Mouse (Mus musculus): ENCODE data around the gene Stx5a. TPM values are rescaled to one million over a fixed set of nuclear protein-coding genes. Genes with fewer than 3 reads are reported as not detected.

The Stx5a gene
- total RNA-seq (2014; fragmentation: Nextera tagmentation) (61.1 and 84.0 TPM in 2 replicates), total RNA-seq (2017) (62.8 and 73.2 TPM in 2 replicates), polyA plus RNA-seq (2012) (12.9 and 13.2 TPM in 2 replicates)

DNA sequence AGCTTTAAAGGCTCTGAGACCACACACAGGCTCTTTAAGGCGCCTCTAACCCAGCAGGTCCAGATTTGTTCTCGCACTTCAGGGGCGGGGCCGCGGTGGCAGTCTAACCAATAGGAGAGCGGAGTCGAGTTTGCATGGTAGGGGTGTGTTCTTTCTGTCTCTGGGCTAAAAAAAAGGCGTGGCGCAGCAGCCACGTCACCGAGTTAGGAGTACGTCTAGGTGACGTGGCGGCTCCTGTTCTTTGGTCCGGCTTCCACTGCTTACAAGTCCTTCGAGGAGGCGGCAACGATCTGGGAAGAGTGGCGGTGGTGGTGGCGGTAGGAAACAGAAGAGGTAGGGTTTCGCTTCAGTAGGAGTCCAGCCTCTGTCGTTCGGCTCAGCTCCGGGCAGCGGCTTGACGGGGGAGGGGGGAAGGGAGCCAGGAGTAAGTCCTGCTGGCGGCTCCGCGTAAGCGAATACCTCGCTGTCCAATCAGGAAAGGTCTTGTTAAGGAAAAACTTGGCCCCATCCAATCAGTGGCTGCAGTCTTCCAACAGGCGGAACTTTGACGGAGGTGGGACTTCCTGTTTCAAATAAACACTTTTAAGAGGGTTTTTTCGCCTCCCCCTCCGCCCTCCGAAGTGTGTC, at the start of gene Stx5a:
Stx5a (plus strand) TSS at position 171 of the 627 bp plus-strand sequence.
- Histone ChIP-seq H3K9me3 (replicated peaks) (no peaks in the 10 kb centered on the region), H3K4me1 (ENCODE audit: insufficient read depth, low read depth, low read length) (peaks cover 60% of the 10 kb centered on the region), H3K27me3 (ENCODE audit: insufficient read depth, low read length) (no peaks in the 10 kb centered on the region), H3K4me3 (ENCODE audit: low read depth, low read length) (peak within 1 kb of the TSS; percentile 75), H3K36me3 (replicated peaks) (peaks cover 84% of the 10 kb centered on the region)
- ATAC-seq (ENCODE audit: extremely low read depth, insufficient number of reproducible peaks, low FRiP score, poor library complexity, severe bottlenecking) (peak; percentile 95), DNase-seq (ENCODE audit: low spot score) (peak; percentile 84)
- no peak; the same call in 1 of the 2 replicates for TF ChIP-seq POLR2AphosphoS5 (IDR thresholded peaks at IDR 0.05; ENCODE audit: insufficient replicate concordance, low read depth, low read length)
- no peak for TF ChIP-seq CTCF (IDR thresholded peaks at IDR 0.05; ENCODE audit: low read depth, low read length)
- TF ChIP-seq GATA1 (IDR thresholded peaks at IDR 0.05; ENCODE audit: borderline replicate concordance, low read length): no peak
- TF ChIP-seq GATA2 (IDR thresholded peaks at IDR 0.05; ENCODE audit: borderline replicate concordance, low read depth, low read length): no peak
- no peak for TF ChIP-seq TAL1 (conservative IDR thresholded peaks at IDR 0.05; ENCODE audit: low read depth, low read length)

DNA sequence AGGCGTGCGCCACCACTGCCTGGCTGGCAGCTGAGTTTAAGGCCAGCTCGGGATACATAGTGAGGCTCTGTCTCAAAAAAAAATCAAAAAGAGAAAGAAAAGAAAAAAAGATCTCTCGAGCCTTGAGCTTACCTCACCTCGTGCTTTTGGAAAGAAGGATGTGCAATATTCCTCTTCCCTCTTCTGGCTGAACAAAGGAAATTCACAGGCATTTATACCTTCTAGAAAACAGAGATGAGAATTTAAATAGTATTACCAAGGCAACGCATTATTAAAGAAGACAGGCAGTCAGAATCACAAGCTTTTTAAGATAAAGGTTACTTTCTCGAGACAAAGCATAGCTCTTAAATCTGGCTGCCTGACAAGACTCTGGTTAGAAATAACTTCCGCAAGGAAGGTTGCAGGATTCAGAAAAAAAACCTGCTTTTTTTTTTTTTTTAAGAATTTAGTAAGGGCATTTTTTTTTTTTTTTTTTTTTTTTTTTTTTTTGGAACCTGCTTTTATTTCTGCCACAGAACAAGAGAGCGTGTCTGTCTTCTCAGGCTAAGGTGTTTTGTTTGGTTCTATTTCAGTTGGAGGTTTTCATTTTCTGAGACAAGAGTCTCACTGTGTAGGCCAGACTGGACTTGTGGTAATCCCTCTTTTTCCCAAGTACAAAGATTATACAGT, 49.2 kb upstream of the Stx5a start:
- Histone ChIP-seq H3K4me3 (ENCODE audit: low read depth, low read length) (no peak overlapping the region), H3K27me3 (ENCODE audit: insufficient read depth, low read length) (peaks cover 43% of the 10 kb centered on the region), H3K9me3 (replicated peaks) (no peaks in the 10 kb centered on the region), H3K4me1 (ENCODE audit: insufficient read depth, low read depth, low read length) (peaks cover 21% of the 10 kb centered on the region), H3K36me3 (replicated peaks) (no peaks in the 10 kb centered on the region)
- TF ChIP-seq POLR2AphosphoS5 (IDR thresholded peaks at IDR 0.05; ENCODE audit: insufficient replicate concordance, low read depth, low read length): no peak
- no peak for TF ChIP-seq GATA1 (IDR thresholded peaks at IDR 0.05; ENCODE audit: borderline replicate concordance, low read length)
- TF ChIP-seq TAL1 (conservative IDR thresholded peaks at IDR 0.05; ENCODE audit: low read depth, low read length): no peak
- TF ChIP-seq GATA2 (IDR thresholded peaks at IDR 0.05; ENCODE audit: borderline replicate concordance, low read depth, low read length): no peak
- TF ChIP-seq CTCF (IDR thresholded peaks at IDR 0.05; ENCODE audit: low read depth, low read length): no peak
- ATAC-seq (ENCODE audit: extremely low read depth, insufficient number of reproducible peaks, low FRiP score, poor library complexity, severe bottlenecking) (no peak), DNase-seq (ENCODE audit: low spot score) (no peak)

DNA sequence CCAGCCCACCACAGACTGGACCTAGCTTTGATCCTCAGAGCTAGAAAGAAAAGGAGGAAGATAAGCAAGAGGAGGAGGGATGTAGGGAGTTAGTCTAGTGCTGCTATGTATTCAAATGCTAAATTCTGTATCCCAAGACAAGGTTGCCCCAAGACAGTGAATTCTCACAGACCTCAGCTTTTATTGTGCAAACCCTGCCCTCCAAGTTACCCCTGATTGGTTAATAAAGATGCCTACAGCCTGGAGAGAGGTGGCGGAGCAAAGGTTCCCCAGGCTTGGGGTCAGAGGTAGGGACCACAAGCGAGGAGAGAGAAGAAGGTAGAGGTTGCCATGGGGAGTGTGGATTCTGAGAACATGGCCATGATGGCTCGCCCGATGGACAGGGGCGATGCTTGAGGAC, 48.5 kb upstream of the Stx5a start:
- ATAC-seq (ENCODE audit: extremely low read depth, insufficient number of reproducible peaks, low FRiP score, poor library complexity, severe bottlenecking): no peak
- TF ChIP-seq GATA2 (IDR thresholded peaks at IDR 0.05; ENCODE audit: borderline replicate concordance, low read depth, low read length): no peak
- no peak for TF ChIP-seq POLR2AphosphoS5 (IDR thresholded peaks at IDR 0.05; ENCODE audit: insufficient replicate concordance, low read depth, low read length)
- no peak for TF ChIP-seq CTCF (IDR thresholded peaks at IDR 0.05; ENCODE audit: low read depth, low read length)
- TF ChIP-seq GATA1 (IDR thresholded peaks at IDR 0.05; ENCODE audit: borderline replicate concordance, low read length): no peak
- no peak for TF ChIP-seq TAL1 (conservative IDR thresholded peaks at IDR 0.05; ENCODE audit: low read depth, low read length)
- Histone ChIP-seq H3K4me3 (ENCODE audit: low read depth, low read length) (no peak overlapping the region), H3K36me3 (replicated peaks) (no peaks in the 10 kb centered on the region), H3K4me1 (ENCODE audit: insufficient read depth, low read depth, low read length) (peaks cover 21% of the 10 kb centered on the region), H3K27me3 (ENCODE audit: insufficient read depth, low read length) (peaks cover 36% of the 10 kb centered on the region), H3K9me3 (replicated peaks) (no peaks in the 10 kb centered on the region)
- no peak for DNase-seq (ENCODE audit: low spot score)

DNA sequence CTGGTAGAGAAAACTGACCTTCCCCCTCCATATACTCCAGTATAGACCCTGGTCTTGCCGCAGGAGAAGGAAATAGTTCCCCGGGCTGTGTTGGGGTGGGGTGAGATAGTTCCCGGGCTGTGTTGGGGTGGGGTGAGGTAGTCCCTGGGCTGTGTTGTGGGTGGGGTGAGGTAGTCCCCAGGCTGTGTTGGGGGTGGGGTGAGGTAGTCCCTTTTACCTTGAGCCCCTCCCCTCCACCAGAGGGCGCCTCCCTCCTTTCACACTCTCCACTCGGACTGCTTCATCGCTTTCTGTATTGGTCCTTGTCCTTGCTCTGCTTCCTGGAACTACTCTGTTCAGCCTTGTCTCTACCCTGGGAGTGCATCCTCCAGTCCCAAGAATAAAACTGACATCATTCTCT, 45.9 kb upstream of the Stx5a start:
- Histone ChIP-seq H3K36me3 (replicated peaks) (no peaks in the 10 kb centered on the region), H3K27me3 (ENCODE audit: insufficient read depth, low read length) (peaks cover 21% of the 10 kb centered on the region), H3K4me1 (ENCODE audit: insufficient read depth, low read depth, low read length) (peaks cover 21% of the 10 kb centered on the region), H3K9me3 (replicated peaks) (no peaks in the 10 kb centered on the region), H3K4me3 (ENCODE audit: low read depth, low read length) (no peak overlapping the region)
- peak; percentile 4; the same call in 1 of the 2 replicates for ATAC-seq (ENCODE audit: extremely low read depth, insufficient number of reproducible peaks, low FRiP score, poor library complexity, severe bottlenecking)
- peak; percentile 33 for DNase-seq (ENCODE audit: low spot score)
- TF ChIP-seq CTCF (IDR thresholded peaks at IDR 0.05; ENCODE audit: low read depth, low read length) (peak; percentile 42; the same call in 1 of the 2 replicates), GATA1 (IDR thresholded peaks at IDR 0.05; ENCODE audit: borderline replicate concordance, low read length) (no peak), TAL1 (conservative IDR thresholded peaks at IDR 0.05; ENCODE audit: low read depth, low read length) (no peak), POLR2AphosphoS5 (IDR thresholded peaks at IDR 0.05; ENCODE audit: insufficient replicate concordance, low read depth, low read length) (no peak), GATA2 (IDR thresholded peaks at IDR 0.05; ENCODE audit: borderline replicate concordance, low read depth, low read length) (no peak)

DNA sequence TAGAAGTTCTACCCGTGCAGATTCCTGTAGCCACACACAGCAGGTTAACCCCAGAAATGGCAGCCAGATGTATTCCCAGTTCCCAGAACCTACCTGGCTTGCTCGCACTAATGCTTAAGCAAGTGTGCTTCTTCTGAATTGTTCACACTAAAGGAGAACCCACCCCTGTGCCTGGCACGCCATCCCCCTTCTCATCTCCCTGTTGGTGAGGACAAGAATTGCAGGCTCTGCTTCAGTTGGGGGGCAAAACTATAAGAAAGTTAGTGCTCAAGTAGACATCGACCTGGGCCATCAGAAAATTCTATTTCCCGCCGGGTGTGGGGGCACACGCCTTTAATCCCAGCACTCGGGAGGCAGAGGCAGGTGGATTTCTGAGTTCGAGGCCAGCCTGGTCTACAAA, 41.6 kb upstream of the Stx5a start:
- TF ChIP-seq CTCF (IDR thresholded peaks at IDR 0.05; ENCODE audit: low read depth, low read length) (no peak), POLR2AphosphoS5 (IDR thresholded peaks at IDR 0.05; ENCODE audit: insufficient replicate concordance, low read depth, low read length) (no peak), TAL1 (conservative IDR thresholded peaks at IDR 0.05; ENCODE audit: low read depth, low read length) (no peak), GATA2 (IDR thresholded peaks at IDR 0.05; ENCODE audit: borderline replicate concordance, low read depth, low read length) (no peak), GATA1 (IDR thresholded peaks at IDR 0.05; ENCODE audit: borderline replicate concordance, low read length) (no peak)
- ATAC-seq (ENCODE audit: extremely low read depth, insufficient number of reproducible peaks, low FRiP score, poor library complexity, severe bottlenecking): no peak
- Histone ChIP-seq H3K36me3 (replicated peaks) (no peaks in the 10 kb centered on the region), H3K4me3 (ENCODE audit: low read depth, low read length) (no peak overlapping the region), H3K27me3 (ENCODE audit: insufficient read depth, low read length) (peaks cover 3% of the 10 kb centered on the region), H3K9me3 (replicated peaks) (no peaks in the 10 kb centered on the region), H3K4me1 (ENCODE audit: insufficient read depth, low read depth, low read length) (peaks cover 14% of the 10 kb centered on the region)
- DNase-seq (ENCODE audit: low spot score): no peak

DNA sequence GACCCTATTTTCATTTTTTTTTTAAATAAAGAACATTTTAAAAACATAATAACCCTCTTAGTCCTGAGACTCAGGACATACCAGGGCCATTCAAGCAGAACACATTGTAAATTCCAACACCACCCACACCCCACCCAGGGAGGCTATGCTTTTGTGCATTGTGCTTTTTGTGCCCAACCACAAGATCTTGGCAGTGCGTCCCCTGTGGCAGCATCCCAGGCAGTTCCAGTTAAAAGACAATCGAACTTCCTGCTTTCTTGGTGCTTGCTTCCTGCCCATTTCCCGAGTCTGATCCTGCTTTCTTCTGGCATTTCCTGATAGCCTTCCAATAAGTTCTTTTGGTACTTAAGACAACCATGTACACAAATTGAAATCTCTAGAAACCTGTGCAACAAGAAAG, 38.8 kb upstream of the Stx5a start:
- no peaks in the 10 kb centered on the region for H3K9me3 ChIP-seq (replicated peaks)
- peaks cover 20% of the 10 kb centered on the region for H3K36me3 ChIP-seq (replicated peaks)
- ATAC-seq (ENCODE audit: extremely low read depth, insufficient number of reproducible peaks, low FRiP score, poor library complexity, severe bottlenecking) (no peak), DNase-seq (ENCODE audit: low spot score) (no peak)
- TF ChIP-seq TAL1 (conservative IDR thresholded peaks at IDR 0.05; ENCODE audit: low read depth, low read length) (no peak), POLR2AphosphoS5 (IDR thresholded peaks at IDR 0.05; ENCODE audit: insufficient replicate concordance, low read depth, low read length) (no peak), GATA1 (IDR thresholded peaks at IDR 0.05; ENCODE audit: borderline replicate concordance, low read length) (no peak), CTCF (IDR thresholded peaks at IDR 0.05; ENCODE audit: low read depth, low read length) (no peak), GATA2 (IDR thresholded peaks at IDR 0.05; ENCODE audit: borderline replicate concordance, low read depth, low read length) (no peak)
- no peak overlapping the region for H3K4me3 ChIP-seq (ENCODE audit: low read depth, low read length)
- H3K4me1 ChIP-seq (ENCODE audit: insufficient read depth, low read depth, low read length): peaks cover 16% of the 10 kb centered on the region
- no peaks in the 10 kb centered on the region; the same call in 1 of the 2 replicates for H3K27me3 ChIP-seq (ENCODE audit: insufficient read depth, low read length)
